Mouse (Mus musculus) brain, embryonic 14.5 days (tissue): ENCODE measurements around the gene Hsf4.

Experiments used
- CTCF ChIP-seq: fragments of 200-500 bp; IDR thresholded peaks from 2 replicates; pipeline ENCODE4 v1.5.1; 2012; ENCODE audit warnings: inconsistent platforms, mild to moderate bottlenecking, moderate library complexity, borderline replicate concordance; ENCODE audit not compliant: insufficient read depth, insufficient read length; ENCODE audit errors: extremely low read depth
- POLR2A ChIP-seq: fragments of 200-500 bp; IDR thresholded peaks from 2 replicates; pipeline ENCODE4 v1.6.1; 2012; ENCODE audit warnings: mild to moderate bottlenecking, inconsistent platforms, borderline replicate concordance; ENCODE audit not compliant: poor library complexity, insufficient read depth, insufficient read length, severe bottlenecking; ENCODE audit errors: extremely low read depth

- no peak for TF ChIP-seq CTCF
- TF ChIP-seq POLR2A = no peak
Observed at GRCm38 (mm10) chr8:105311718-105312117, 42.1 kb downstream of the Hsf4 start.
